Mouse (Mus musculus): ENCODE measurements at regions not wholly inside any gene's neighbourhood (a gene's known extent, or its start where the extent isn't known, plus 50 kb on each side); places are given as distances from the start of the nearest gene placed in this dataset.

DNA sequence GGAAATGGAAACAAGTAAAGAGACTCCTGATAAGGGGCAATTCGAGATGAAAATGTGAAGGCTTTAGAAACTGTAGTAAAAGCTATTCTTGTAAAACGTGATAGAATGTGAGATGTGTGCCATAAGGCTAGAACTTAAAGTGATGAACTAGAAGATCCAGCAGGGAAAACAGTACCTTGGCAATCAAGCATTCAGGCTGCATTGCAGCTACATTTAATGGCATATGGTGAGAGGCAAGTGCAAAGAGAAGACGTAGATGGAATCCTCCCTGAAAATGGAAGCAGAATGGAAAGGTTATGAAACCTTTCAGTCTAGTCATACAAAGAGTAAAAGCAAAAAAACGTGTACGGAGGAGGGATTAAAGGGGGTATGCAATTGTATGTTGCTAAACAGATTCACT, 403.3 kb upstream of the A730009L09Rik start:
- TF ChIP-seq CTCF (IDR thresholded peaks at IDR 0.05; ENCODE audit: borderline replicate concordance, extremely low read depth, insufficient read depth, insufficient read length) (no peak), POLR2A (IDR thresholded peaks at IDR 0.05; ENCODE audit: borderline replicate concordance, extremely low read depth, insufficient read depth, insufficient read length, poor library complexity, severe bottlenecking) (no peak)

Data from brain, embryonic 14.5 days (tissue).